ENCODE assay signal across 12 mouse cellular contexts in the genomic region with DNA sequence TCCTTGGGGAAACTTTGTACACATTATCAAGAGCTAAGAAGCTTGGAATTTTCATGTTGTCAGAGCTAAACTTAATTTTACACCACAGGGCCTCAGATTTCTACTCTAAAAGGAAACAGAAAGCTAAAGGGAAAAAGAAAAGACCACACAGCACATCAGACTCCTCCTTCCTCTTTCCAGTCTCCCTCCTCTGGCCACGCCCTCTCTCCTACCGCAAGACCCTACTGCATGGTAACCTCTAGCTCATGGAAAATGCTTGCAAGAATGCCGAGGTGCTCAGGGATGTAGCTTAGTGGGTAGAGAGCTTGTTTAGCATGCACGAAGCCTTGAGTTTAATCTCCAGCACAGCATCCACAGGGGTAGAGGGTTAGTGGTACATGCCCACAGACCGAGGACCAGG. TPM values are rescaled to one million over a fixed set of nuclear protein-coding genes. Genes with fewer than 3 reads are reported as not detected.
DNase-seq lines count a peak whose midpoint lies in the region; ATAC-seq and TF ChIP-seq lines count a peak whose summit lies in the region.
"Had no signal": no experiment of that assay in that cellular context is flagged by ENCODE, and none has a peak within 500 bp of the region (broad histone marks: within the 10 kb centered on the region; RNA-seq: fewer than 3 reads in every experiment).

No protein-coding gene starts in this region.

- DNase-seq in heart, adult 11 months = peak; percentile 95
- no peak for DNase-seq in heart, adult 8-10 months (ENCODE audit: low spot score)
- peak; percentile 27 for DNase-seq in thymus, adult 2 months
- no peak for DNase-seq in thymus, postnatal 10 days (ENCODE audit: low spot score in 2 of 2)
- no peak for DNase-seq in urinary bladder, postnatal 14 days (ENCODE audit: low spot score)
- no peak for DNase-seq in forebrain, postnatal 0 days
- DNase-seq: adrenal gland, postnatal 10 days; cerebellum, adult 9-11 months; heart, adult 18-20 months; liver, embryonic 13.5 days had no signal

- no peak overlapping the region for H3K27ac ChIP-seq in thymus, adult 2 months (ENCODE audit: control insufficient read depth, insufficient read depth, low read length)
- H3K27ac ChIP-seq in neural tube, embryonic 15.5 days (replicated peaks) = no peak overlapping the region
- no peak overlapping the region for H3K27ac ChIP-seq in forebrain, postnatal 0 days (ENCODE audit: low read depth, low read length)
- H3K27ac ChIP-seq: liver, embryonic 13.5 days had no signal

- no peak overlapping the region for H3K4me3 ChIP-seq in thymus, adult 2 months (ENCODE audit: control insufficient read depth, insufficient read depth, low read length)
- no peak overlapping the region for H3K4me3 ChIP-seq in neural tube, embryonic 15.5 days (replicated peaks)
- no peak overlapping the region for H3K4me3 ChIP-seq in forebrain, postnatal 0 days (ENCODE audit: low read depth, low read length)
- H3K4me3 ChIP-seq: liver, embryonic 13.5 days had no signal

- H3K4me1 ChIP-seq in thymus, adult 2 months (replicated peaks; ENCODE audit: control insufficient read depth, insufficient read depth, low read length) = peaks cover 14% of the 10 kb centered on the region
- peaks cover 9% of the 10 kb centered on the region for H3K4me1 ChIP-seq in neural tube, embryonic 15.5 days
- H3K4me1 ChIP-seq in forebrain, postnatal 0 days (ENCODE audit: insufficient read depth) = peaks cover 3% of the 10 kb centered on the region; the same call in 1 of the 2 replicates

- H3K4me2 ChIP-seq in neural tube, embryonic 15.5 days = no peak overlapping the region
- H3K4me2 ChIP-seq in forebrain, postnatal 0 days (ENCODE audit: low read depth) = no peak overlapping the region
- H3K4me2 ChIP-seq: liver, embryonic 13.5 days had no signal

- no peaks in the 10 kb centered on the region for H3K27me3 ChIP-seq in thymus, adult 2 months (ENCODE audit: control insufficient read depth, insufficient read depth, low read length)
- H3K27me3 ChIP-seq in neural tube, embryonic 15.5 days (replicated peaks) = no peaks in the 10 kb centered on the region
- H3K27me3 ChIP-seq in forebrain, postnatal 0 days (ENCODE audit: insufficient read depth, low read length) = no peaks in the 10 kb centered on the region
- H3K27me3 ChIP-seq: liver, embryonic 13.5 days had no signal

- H3K9me3 ChIP-seq in neural tube, embryonic 15.5 days (replicated peaks) = no peaks in the 10 kb centered on the region
- H3K9me3 ChIP-seq in forebrain, postnatal 0 days (ENCODE audit: low read length) = no peaks in the 10 kb centered on the region
- H3K9me3 ChIP-seq: liver, embryonic 13.5 days had no signal

- TF ChIP-seq CTCF in thymus, adult 2 months (IDR thresholded peaks at IDR 0.05; ENCODE audit: borderline replicate concordance, control insufficient read depth, extremely low read depth, insufficient read depth, low read length, poor library complexity) = no peak
- TF ChIP-seq CTCF in forebrain, postnatal 0 days (IDR thresholded peaks at IDR 0.05; ENCODE audit: low read depth) = no peak

- no peak for TF ChIP-seq POLR2A in thymus, adult 2 months (IDR thresholded peaks at IDR 0.05; ENCODE audit: control insufficient read depth, extremely low read depth, insufficient read depth, low read length, poor library complexity)

- no peak overlapping the region for H3K9ac ChIP-seq in neural tube, embryonic 15.5 days (replicated peaks)
- no peak overlapping the region for H3K9ac ChIP-seq in forebrain, postnatal 0 days
- H3K9ac ChIP-seq: liver, embryonic 13.5 days had no signal

- 23% methylated on average over 5 of the region's 5 CpGs for WGBS in thymus, adult 2 months
- 84% methylated on average over 5 of the region's 5 CpGs for WGBS in neural tube, embryonic 15.5 days
- WGBS in forebrain, postnatal 0 days = 87% methylated on average over 5 of the region's 5 CpGs

- ATAC-seq in megakaryocyte progenitor cell, adult 5-6 weeks (replicated peaks; ENCODE audit: poor library complexity) = peak; percentile 82
- ATAC-seq in neural tube, embryonic 15.5 days (ENCODE audit: low FRiP score) = no peak
- no peak for ATAC-seq in forebrain, postnatal 0 days

- H3K36me3 ChIP-seq in thymus, adult 2 months (ENCODE audit: control insufficient read depth, insufficient read depth, low read length) = no peaks in the 10 kb centered on the region
- no peaks in the 10 kb centered on the region for H3K36me3 ChIP-seq in neural tube, embryonic 15.5 days
- H3K36me3 ChIP-seq in forebrain, postnatal 0 days (ENCODE audit: insufficient read depth) = no peaks in the 10 kb centered on the region
- H3K36me3 ChIP-seq: liver, embryonic 13.5 days had no signal

RNA-seq across cellular contexts. Expression of gene Jmjd1c, which starts 24.0 kb away (rescaled TPM):
- total RNA-seq in heart, adult 8-10 months (2022) = 10 to 100 TPM; 35.9 to 38.7 (median 37.9) TPM
- polyA plus RNA-seq in thymus, adult 2 months (2012; rRNA removed) = 31.5 and 38.4 TPM in 2 replicates
- total RNA-seq in megakaryocyte progenitor cell, adult 5-6 weeks (2015) = 82.6 and 124 TPM in 2 replicates
- total RNA-seq in megakaryocyte progenitor cell, adult 5-6 weeks (2017) = 49.5 and 79.8 TPM in 2 replicates
- 43.8 and 50.7 TPM in 2 replicates for polyA plus RNA-seq in neural tube, embryonic 15.5 days (2015; fragmentation: Nextera tagmentation; extraction: Ambion mirVana)
- total RNA-seq in forebrain, postnatal 0 days (2014; rRNA removed) = 67.1 and 76.8 TPM in 2 replicates
- 29.6 and 44.4 TPM in 2 replicates for polyA plus RNA-seq in forebrain, postnatal 0 days (2015; fragmentation: Nextera tagmentation; extraction: Ambion mirVana)

RNA-seq across cellular contexts. Expression of gene Reep3, which starts 24.9 kb away (rescaled TPM):
- 10 to 100 TPM; 16.3 to 19.9 (median 17.9) TPM for total RNA-seq in heart, adult 8-10 months (2022)
- polyA plus RNA-seq in thymus, adult 2 months (2012; rRNA removed) = 12.9 and 13.2 TPM in 2 replicates
- total RNA-seq in megakaryocyte progenitor cell, adult 5-6 weeks (2015) = 25.3 and 28.7 TPM in 2 replicates
- 12.1 and 12.2 TPM in 2 replicates for total RNA-seq in megakaryocyte progenitor cell, adult 5-6 weeks (2017)
- 34.5 and 35.9 TPM in 2 replicates for polyA plus RNA-seq in neural tube, embryonic 15.5 days (2015; fragmentation: Nextera tagmentation; extraction: Ambion mirVana)
- 21.7 and 30.8 TPM in 2 replicates for total RNA-seq in forebrain, postnatal 0 days (2014; rRNA removed)
- 18.8 and 23.7 TPM in 2 replicates for polyA plus RNA-seq in forebrain, postnatal 0 days (2015; fragmentation: Nextera tagmentation; extraction: Ambion mirVana)

Comparison
In these comparisons a context has a peak if more than half of its experiments do, and no peak if none do; other contexts are left out.
1. DNase-seq: peak in heart, adult 11 months (single experiment) and thymus, adult 2 months (single experiment); none in heart, adult 8-10 months (single experiment), thymus, postnatal 10 days (0 of 2), urinary bladder, postnatal 14 days (single experiment) and forebrain, postnatal 0 days (single experiment).